Mouse (Mus musculus) Patski (cell line): ENCODE measurements around the gene Pstpip1. TPM values are rescaled to one million over a fixed set of nuclear protein-coding genes. Genes with fewer than 3 reads are reported as not detected.

ENCODE experiments used
- ATAC-seq: fragments of 100-300 bp; one replicate; pipeline ENCODE4 v1.8.0; 2021
- CTCF ChIA-PET: fragments of 350-600 bp; sonication (Branson Sonifier 250); formaldehyde crosslinking; loops from one replicate; lab custom pipeline; 2022; ENCODE audit warnings: inconsistent platforms; lab: Charles Lee
- POLR2A ChIA-PET: fragments of 350-600 bp; sonication (Branson Sonifier 250); formaldehyde crosslinking; loops from one replicate; lab custom pipeline; 2022; ENCODE audit warnings: antibody characterized with exemption, inconsistent platforms; lab: Charles Lee
- DNase-seq: peaks from one replicate; pipeline ENCODE4 v3.0.0-alpha.2; 2011; ENCODE audit warnings: low read depth, low spot score
- H3K27me3 ChIP-seq: fragments of 371-371 bp; one replicate; pipeline ENCODE4 v1.5.1; 2021
- CTCF ChIP-seq: fragments of 100-300 bp; IDR thresholded peaks from one replicate; pipeline ENCODE4 v1.5.1; 2021
- in situ Hi-C: fragments of 300-500 bp; cut with MboI; formaldehyde crosslinking; loops from 3 replicates; pipeline ENCODE4 v1.11.1; 2018; ENCODE audit warnings: low pct_unique_long_range_greater_than_20kb, mixed read lengths
- polyA plus RNA-seq: library from polyadenylated mRNA; unstranded; gene quantifications from one replicate; pipeline ENCODE4 v1.2.3, GENCODE M21; 2021

Gene Pstpip1
- polyA plus RNA-seq, 1 experiment from 2014 or later: 0.41 TPM

- ATAC-seq (no peak), DNase-seq (no peak)
- ChIA-PET CTCF (no interaction called here), POLR2A (no interaction called here)
- no peaks in the 10 kb centered on the region for H3K27me3 ChIP-seq
- no peak for TF ChIP-seq CTCF
- in situ Hi-C loops: no loop called here
Measured at GRCm38 (mm10) chr9:56124561-56124960, 34.8 kb downstream of the Pstpip1 start.

GRCm38 (mm10) chr9:56126453-56127173 is 36.9 kb downstream of the Pstpip1 start:
- no peak for TF ChIP-seq CTCF
- ChIA-PET POLR2A (no interaction called here), CTCF (interaction anchor here (2.0 kb wide), 1 partner anchor 51 kb away, joined by 5 read pairs; no protein-coding TSS in a partner anchor)
- H3K27me3 ChIP-seq: no peaks in the 10 kb centered on the region
- in situ Hi-C loops: no loop called here
- ATAC-seq (no peak), DNase-seq (no peak)

- CTCF ChIA-PET: interaction anchor here (0.8 to 2.0 kb wide), 2 partner anchors 9 to 53 kb away, joined by 3 to 5 read pairs; no protein-coding TSS in a partner anchor
- H3K27me3 ChIP-seq: no peaks in the 10 kb centered on the region
- peak; percentile 41 for ATAC-seq
- in situ Hi-C loops: no loop called here
- POLR2A ChIA-PET: interaction anchor here (1.3 kb wide), 1 partner anchor 32 kb away, joined by 3 read pairs; no protein-coding TSS in a partner anchor
- no peak for DNase-seq
- no peak for TF ChIP-seq CTCF
Measured at GRCm38 (mm10) chr9:56128331-56128730, 38.6 kb downstream of the Pstpip1 start.

GRCm38 (mm10) chr9:56129951-56130350 is 40.2 kb downstream of the Pstpip1 start:
- POLR2A ChIA-PET: no interaction called here
- no peak for TF ChIP-seq CTCF
- no peak for ATAC-seq
- no peaks in the 10 kb centered on the region for H3K27me3 ChIP-seq
- in situ Hi-C loops: no loop called here
- CTCF ChIA-PET: interaction anchor here (1.7 kb wide), 1 partner anchor 9 kb away, joined by 6 read pairs; no protein-coding TSS in a partner anchor
- no peak for DNase-seq

- ATAC-seq (no peak), DNase-seq (no peak)
- in situ Hi-C loops: no loop called here
- POLR2A ChIA-PET: no interaction called here
- CTCF ChIA-PET: interaction anchor here (1.3 to 1.7 kb wide), 2 partner anchors 10 to 12 kb away, joined by 3 to 6 read pairs; no protein-coding TSS in a partner anchor
- no peaks in the 10 kb centered on the region for H3K27me3 ChIP-seq
- TF ChIP-seq CTCF: no peak
Measured at GRCm38 (mm10) chr9:56130536-56130935, 40.8 kb downstream of the Pstpip1 start.

- ChIA-PET POLR2A (interaction anchor here (0.5 kb wide), 1 partner anchor 830 kb away, joined by 5 read pairs; no protein-coding TSS in a partner anchor), CTCF (no interaction called here)
- no peak for TF ChIP-seq CTCF
- ATAC-seq: no peak
- DNase-seq: no peak
- in situ Hi-C loops: no loop called here
- H3K27me3 ChIP-seq: no peaks in the 10 kb centered on the region
Measured at GRCm38 (mm10) chr9:56131813-56132525, 42.2 kb downstream of the Pstpip1 start.

GRCm38 (mm10) chr9:56133970-56134369 is 44.2 kb downstream of the Pstpip1 start:
- CTCF ChIA-PET: interaction anchor here (1.8 kb wide), 1 partner anchor 13 kb away, joined by 6 read pairs; no protein-coding TSS in a partner anchor
- DNase-seq (no peak), ATAC-seq (no peak)
- no peaks in the 10 kb centered on the region for H3K27me3 ChIP-seq
- POLR2A ChIA-PET: no interaction called here
- in situ Hi-C loops: no loop called here
- TF ChIP-seq CTCF: no peak

- DNase-seq (no peak), ATAC-seq (no peak)
- in situ Hi-C loops: no loop called here
- ChIA-PET POLR2A (no interaction called here), CTCF (interaction anchor here (1.8 kb wide), 1 partner anchor 13 kb away, joined by 6 read pairs; no protein-coding TSS in a partner anchor)
- no peaks in the 10 kb centered on the region for H3K27me3 ChIP-seq
- no peak for TF ChIP-seq CTCF
Measured at GRCm38 (mm10) chr9:56134614-56135013, 44.9 kb downstream of the Pstpip1 start.

- POLR2A ChIA-PET: no interaction called here
Measured at GRCm38 (mm10) chr9:56135590-56136197, 45.9 kb downstream of the Pstpip1 start.

GRCm38 (mm10) chr9:56141776-56142175 is 52.0 kb downstream of the Pstpip1 start:
- peak; percentile 67 for TF ChIP-seq CTCF
- DNase-seq (no peak), ATAC-seq (peak; percentile 57)
- in situ Hi-C loops: no loop called here
- CTCF ChIA-PET: interaction anchor here (2.4 to 2.9 kb wide), 2 partner anchors 21 to 71 kb away, joined by 5 to 14 read pairs; no protein-coding TSS in a partner anchor
- POLR2A ChIA-PET: interaction anchor here (1.1 kb wide), 1 partner anchor 18 kb away, joined by 3 read pairs; no protein-coding TSS in a partner anchor
- no peaks in the 10 kb centered on the region for H3K27me3 ChIP-seq

More at GRCm38 (mm10) chr9:56135590-56136197, 45.9 kb downstream of the Pstpip1 start:
- in situ Hi-C loops: no loop called here
- no peaks in the 10 kb centered on the region for H3K27me3 ChIP-seq
- CTCF ChIA-PET: interaction anchor here (1.0 kb wide), 2 partner anchors 15 to 95 kb away, joined by 3 to 4 read pairs; no protein-coding TSS in a partner anchor
- ATAC-seq: no peak
- no peak for TF ChIP-seq CTCF
- DNase-seq: no peak
